Mouse (Mus musculus): ENCODE data around the gene Ormdl3. TPM values are rescaled to one million over a fixed set of nuclear protein-coding genes. Genes with fewer than 3 reads are reported as not detected.

The Ormdl3 gene
- total and polyA plus RNA-seq, 3 experiments: 52.7 to 93.7 TPM; not detected in 1

DNA sequence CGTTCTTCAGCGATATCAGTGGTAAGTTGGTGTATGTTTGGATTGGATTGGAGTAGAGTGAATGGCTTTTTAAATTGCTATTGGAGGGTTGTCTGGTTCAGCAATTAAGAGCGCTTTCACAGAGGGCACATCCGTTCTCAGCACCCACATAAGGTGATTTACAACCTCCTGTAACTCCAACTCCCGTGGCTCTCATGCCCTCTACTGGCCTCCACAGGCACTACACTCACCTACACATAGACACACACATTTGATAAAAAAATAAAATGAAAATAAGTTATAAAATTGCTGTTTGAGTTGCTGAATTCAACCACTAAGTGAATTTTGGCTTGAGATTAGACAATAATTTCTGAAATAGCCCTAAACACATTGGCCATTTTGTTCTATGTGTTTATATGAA is 46.8 kb downstream of the Ormdl3 start:
- Histone ChIP-seq H3K27ac (ENCODE audit: control insufficient read depth, low read depth, low read length) (no peak overlapping the region), H3K9ac (ENCODE audit: control insufficient read depth, low read depth, low read length, poor library complexity, severe bottlenecking) (no peak overlapping the region), H3K4me1 (ENCODE audit: control insufficient read depth in 1 of 2, insufficient read depth in 2 of 2, low read length in 2 of 2) (no peaks in the 10 kb centered on the region), H3K27me3 (ENCODE audit: control insufficient read depth in 1 of 2, insufficient read depth in 2 of 2, low read length in 2 of 2) (peaks cover 9 to 29% of the 10 kb centered on the region in 2 experiments), H3K4me3 (ENCODE audit: control insufficient read depth in 1 of 2, insufficient read depth in 1 of 2, low read depth in 2 of 2, low read length in 2 of 2) (no peak overlapping the region), H3K9me3 (replicated peaks; ENCODE audit: insufficient read depth, low read length) (no peaks in the 10 kb centered on the region), H3K36me3 (ENCODE audit: control insufficient read depth in 1 of 2, insufficient read depth in 2 of 2, low read length in 2 of 2) (no peaks in the 10 kb centered on the region), H3K79me2 (ENCODE audit: control insufficient read depth, insufficient read depth, low read length, poor library complexity) (no peaks in the 10 kb centered on the region)
- TF ChIP-seq MYC (IDR thresholded peaks at IDR 0.05; ENCODE audit: low read depth, low read length) (no peak), ZMIZ1 (IDR thresholded peaks at IDR 0.05; ENCODE audit: low read depth, low read length) (no peak), JUND (IDR thresholded peaks at IDR 0.05; ENCODE audit: low read depth, low read length) (no peak), E2F4 (IDR thresholded peaks at IDR 0.05; ENCODE audit: borderline replicate concordance, low read depth, low read length) (no peak), ZNF384 (IDR thresholded peaks at IDR 0.05; ENCODE audit: low read depth, low read length) (no peak), POLR2AphosphoS2 (IDR thresholded peaks at IDR 0.05; ENCODE audit: low read length) (no peak), SMC3 (IDR thresholded peaks at IDR 0.05; ENCODE audit: low read depth, low read length) (peak; percentile 27; the same call in 1 of the 2 replicates), RAD21 (IDR thresholded peaks at IDR 0.05; ENCODE audit: low read depth, low read length) (peak; percentile 31), CTCF (IDR thresholded peaks at IDR 0.05 in 2 of 3, conservative IDR thresholded peaks at IDR 0.05 in 1 of 3; ENCODE audit: control insufficient read depth in 1 of 3, insufficient read depth in 1 of 3, low read depth in 2 of 3, low read length in 3 of 3, poor library complexity in 1 of 3, severe bottlenecking in 1 of 3) (peak; percentile 30 to 43 (median 41); a peak in 5 of 6 replicates), GABPA (IDR thresholded peaks at IDR 0.05; ENCODE audit: low read depth, low read length) (no peak), TBP (IDR thresholded peaks at IDR 0.05; ENCODE audit: low read depth, low read length) (no peak)
- DNase-seq (ENCODE audit: low read depth, low spot score): peak; percentile 31

GRCm38 (mm10) chr11:98537480-98538034 is 49.6 kb downstream of the Ormdl3 start:
- H3K79me2 ChIP-seq (ENCODE audit: control insufficient read depth, insufficient read depth, low read length, poor library complexity): no peaks in the 10 kb centered on the region
- no peak for DNase-seq (ENCODE audit: low read depth, low spot score)
- no peaks in the 10 kb centered on the region for H3K4me1 ChIP-seq (ENCODE audit: control insufficient read depth in 1 of 2, insufficient read depth in 2 of 2, low read length in 2 of 2)
- H3K4me3 ChIP-seq (ENCODE audit: control insufficient read depth in 1 of 2, insufficient read depth in 1 of 2, low read depth in 2 of 2, low read length in 2 of 2): no peak overlapping the region
- no peak overlapping the region for H3K9ac ChIP-seq (ENCODE audit: control insufficient read depth, low read depth, low read length, poor library complexity, severe bottlenecking)
- no peaks in the 10 kb centered on the region for H3K9me3 ChIP-seq (replicated peaks; ENCODE audit: insufficient read depth, low read length)
- no peak overlapping the region for H3K27ac ChIP-seq (ENCODE audit: control insufficient read depth, low read depth, low read length)
- peaks cover 18 to 32% of the 10 kb centered on the region in 2 experiments for H3K27me3 ChIP-seq (ENCODE audit: control insufficient read depth in 1 of 2, insufficient read depth in 2 of 2, low read length in 2 of 2)
- no peaks in the 10 kb centered on the region for H3K36me3 ChIP-seq (ENCODE audit: control insufficient read depth in 1 of 2, insufficient read depth in 2 of 2, low read length in 2 of 2)
- TF ChIP-seq TBP (IDR thresholded peaks at IDR 0.05; ENCODE audit: low read depth, low read length) (no peak), MAFK (IDR thresholded peaks at IDR 0.05; ENCODE audit: borderline replicate concordance, low read depth, low read length) (no peak), ZMIZ1 (IDR thresholded peaks at IDR 0.05; ENCODE audit: low read depth, low read length) (no peak), EP300 (IDR thresholded peaks at IDR 0.05; ENCODE audit: low read depth in 1 of 2, low read length in 2 of 2) (no peak), MAZ (IDR thresholded peaks at IDR 0.05; ENCODE audit: low read depth, low read length) (no peak), BHLHE40 (IDR thresholded peaks at IDR 0.05; ENCODE audit: borderline replicate concordance, low read depth, low read length) (no peak), MXI1 (IDR thresholded peaks at IDR 0.05; ENCODE audit: low read depth, low read length) (no peak), UBTF (IDR thresholded peaks at IDR 0.05; ENCODE audit: borderline replicate concordance, insufficient read depth, low read depth, low read length) (no peak), MYC (IDR thresholded peaks at IDR 0.05; ENCODE audit: low read depth, low read length) (no peak), ETS1 (IDR thresholded peaks at IDR 0.05; ENCODE audit: low read depth, low read length) (no peak), TCF12 (IDR thresholded peaks at IDR 0.05; ENCODE audit: low read depth, low read length) (no peak), ZC3H11A (IDR thresholded peaks at IDR 0.05; ENCODE audit: low read depth, low read length) (no peak), NELFE (IDR thresholded peaks at IDR 0.05; ENCODE audit: low read depth, low read length) (no peak), ZNF384 (IDR thresholded peaks at IDR 0.05; ENCODE audit: low read depth, low read length) (no peak), POLR2A (IDR thresholded peaks at IDR 0.05; ENCODE audit: control insufficient read depth in 1 of 2, insufficient read depth in 1 of 2, low read depth in 1 of 2, low read length in 2 of 2, poor library complexity in 1 of 2) (no peak), SIN3A (IDR thresholded peaks at IDR 0.05; ENCODE audit: low read length) (no peak)

Measured in MEL (cell line).